Mouse (Mus musculus): ENCODE results near the gene Prpf3.

DNA sequence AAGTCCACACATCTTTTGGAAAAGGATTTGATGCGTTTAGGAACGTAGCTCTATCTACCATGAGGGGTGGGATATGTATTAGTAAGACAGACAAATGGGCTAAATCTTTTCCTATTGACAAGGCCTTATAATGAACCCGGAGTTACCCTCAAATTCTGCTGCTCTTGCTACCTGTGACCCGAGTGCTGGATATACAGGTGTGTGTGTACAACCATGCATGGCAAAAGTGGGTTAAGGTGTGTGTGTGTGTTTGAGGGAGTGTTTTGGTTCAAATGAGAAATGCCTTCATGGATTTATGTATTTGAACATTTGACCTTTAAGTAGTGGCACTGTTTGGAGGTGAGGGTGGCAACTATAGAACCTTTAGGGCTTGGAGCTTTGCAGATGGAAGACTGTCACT is 26.6 kb downstream of the Prpf3 start:
- TF ChIP-seq POLR2A (IDR thresholded peaks at IDR 0.05; ENCODE audit: borderline replicate concordance, extremely low read depth, insufficient read depth, insufficient read length, poor library complexity, severe bottlenecking) (no peak), CTCF (IDR thresholded peaks at IDR 0.05; ENCODE audit: borderline replicate concordance, extremely low read depth, insufficient read depth, insufficient read length) (no peak)

All from brain, embryonic 14.5 days (tissue).